Mouse (Mus musculus) testis, adult 2 months (tissue): ENCODE data around the gene Tacr2.

Experiments
- CTCF ChIP-seq: fragments of 200-500 bp; IDR thresholded peaks from 2 replicates; pipeline ENCODE4 v1.5.1; 2012; ENCODE audit warnings: low read depth, mild to moderate bottlenecking, inconsistent platforms, low read length, moderate library complexity; ENCODE audit not compliant: control insufficient read depth, insufficient read depth, insufficient replicate concordance
- POLR2A ChIP-seq: fragments of 200-500 bp; IDR thresholded peaks from 2 replicates; pipeline ENCODE4 v1.6.1; 2012; ENCODE audit warnings: low read depth, mild to moderate bottlenecking, inconsistent platforms, low read length, moderate library complexity; ENCODE audit not compliant: control insufficient read depth

DNA sequence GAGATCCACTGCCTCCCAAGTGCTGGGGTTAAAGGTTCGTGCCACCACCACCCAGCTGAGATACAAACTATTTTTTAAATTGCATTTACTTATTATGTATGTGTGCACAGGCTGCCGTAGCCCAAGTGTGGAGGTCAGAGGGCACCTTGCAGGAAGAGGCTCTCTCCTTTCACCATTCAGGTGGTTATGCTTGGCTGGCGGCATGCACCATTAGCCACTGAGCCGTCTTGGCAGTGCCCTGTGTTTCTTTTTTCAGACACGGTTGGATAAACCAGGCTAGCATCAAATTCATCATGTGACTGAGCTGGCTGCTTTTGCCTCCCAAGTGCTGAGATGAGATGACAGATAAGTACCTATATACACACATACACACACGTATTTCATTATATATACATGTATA is 13.0 kb upstream of the Tacr2 start:
- TF ChIP-seq CTCF (no peak), POLR2A (no peak)
